Mouse (Mus musculus) adrenal gland, adult 8-10 months (tissue): ENCODE results near the gene Acot4. TPM values are rescaled to one million over a fixed set of nuclear protein-coding genes. Genes with fewer than 3 reads are reported as not detected.
"Not testable (repeated sequence)": the region's sequence is repeated elsewhere in the genome, so short reads cannot be mapped to it uniquely, and the experiment has no call there.

Experiments
- DNase-seq: peaks from one replicate; pipeline ENCODE4 v3.0.0; 2022
- total RNA-seq, 4 experiments: library from RNA; stranded (reverse); gene quantifications; 2 replicates each; pipeline ENCODE4 v1.2.4; 2022

Acot4 gene
- 1 to 10 TPM in 2 of 4 experiments, under 1 TPM in 2; 0.56 to 3.5 (median 1.7) TPM for total RNA-seq

GRCm38 (mm10) chr12:84038241-84038640 is at the start of gene Acot4:
Gene Acot4 (plus strand): TSS chr12:84038379.
- peak; percentile 24 for DNase-seq

GRCm38 (mm10) chr12:83988483-83988882 is 49.7 kb upstream of the Acot4 start:
- no peak for DNase-seq

GRCm38 (mm10) chr12:83989378-83989777 is 48.8 kb upstream of the Acot4 start:
- DNase-seq, result no peak

DNA sequence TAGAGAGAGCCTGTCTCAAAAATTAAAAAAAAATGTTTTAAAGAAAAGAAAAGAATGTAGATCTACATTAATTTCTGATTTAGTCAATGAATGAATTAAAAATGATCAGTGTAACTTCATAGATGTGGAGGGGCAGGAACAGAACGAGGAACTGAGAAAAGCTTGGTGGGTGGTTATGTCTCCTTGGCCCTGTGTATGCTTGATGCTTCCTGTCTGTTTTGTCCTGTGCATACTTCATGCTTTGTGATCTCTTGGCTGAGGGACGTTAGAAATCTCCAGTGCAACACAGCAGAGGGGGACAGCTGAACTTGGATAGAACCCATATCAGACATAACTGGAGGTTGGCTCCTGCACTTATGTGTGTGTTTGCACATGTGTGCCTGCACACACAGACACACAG is 41.0 kb upstream of the Acot4 start:
- no peak for DNase-seq

DNA sequence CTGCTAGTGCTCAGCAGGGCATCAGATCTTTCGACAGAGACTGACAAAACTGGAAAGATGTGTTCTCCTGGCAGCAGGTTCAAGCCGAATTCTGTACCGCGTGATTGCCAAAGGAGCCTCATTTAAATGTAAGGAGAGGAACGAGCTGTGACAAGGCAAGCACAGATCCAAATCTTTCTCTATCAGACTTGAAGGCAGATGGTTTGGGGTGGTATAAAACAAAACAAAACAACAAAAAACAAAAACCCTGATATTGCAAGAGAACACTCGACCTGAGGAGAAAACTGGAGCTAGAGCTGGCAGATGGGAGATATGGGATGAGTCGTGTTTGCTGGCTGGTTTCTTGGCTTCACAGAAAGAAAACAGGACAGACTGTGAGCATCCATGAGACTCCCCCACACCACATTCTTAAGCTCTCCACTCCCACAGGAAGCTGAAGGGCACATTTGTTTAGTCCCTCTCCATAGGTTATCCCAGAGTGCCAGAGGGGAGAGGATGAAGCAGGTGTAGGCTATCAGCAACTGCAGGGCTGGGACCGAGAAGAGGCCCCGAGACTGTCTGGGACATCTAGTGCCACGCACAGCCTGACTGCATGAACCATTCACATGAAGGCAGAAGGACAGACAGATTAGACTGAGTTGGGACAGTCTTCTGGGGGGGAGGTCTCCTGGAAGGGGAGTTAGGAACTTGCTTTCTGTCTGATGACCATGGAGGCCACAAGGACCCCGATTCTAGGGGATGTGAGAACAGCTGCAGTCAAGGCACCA is 39.7 kb upstream of the Acot4 start:
- no peak for DNase-seq

- DNase-seq, result peak; percentile 39
These were observed 38.9 kb upstream of the Acot4 start for GRCm38 (mm10) chr12:83999237-83999636.

- DNase-seq, result no peak
These were observed 37.8 kb upstream of the Acot4 start for GRCm38 (mm10) chr12:84000418-84000817.

DNA sequence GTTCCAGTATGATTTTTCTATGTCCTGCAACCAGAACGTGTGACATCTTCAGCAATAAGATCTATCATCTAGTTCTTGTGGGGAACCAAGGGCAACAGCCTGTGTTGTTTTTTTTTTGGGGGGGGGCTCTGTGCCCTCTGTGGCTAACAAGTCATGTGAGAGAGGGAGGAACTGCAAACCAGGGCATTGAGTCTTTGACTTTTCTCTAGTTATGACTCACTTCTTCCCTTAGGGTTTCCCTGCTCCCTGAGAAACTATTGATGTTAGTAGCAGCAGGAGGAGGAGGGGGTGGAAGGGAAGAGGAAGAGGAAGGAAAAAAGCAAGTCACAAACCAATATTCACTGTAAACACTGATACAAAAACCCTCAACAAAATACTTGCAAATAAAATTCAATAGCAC is 34.3 kb upstream of the Acot4 start:
- DNase-seq, result no peak

DNA sequence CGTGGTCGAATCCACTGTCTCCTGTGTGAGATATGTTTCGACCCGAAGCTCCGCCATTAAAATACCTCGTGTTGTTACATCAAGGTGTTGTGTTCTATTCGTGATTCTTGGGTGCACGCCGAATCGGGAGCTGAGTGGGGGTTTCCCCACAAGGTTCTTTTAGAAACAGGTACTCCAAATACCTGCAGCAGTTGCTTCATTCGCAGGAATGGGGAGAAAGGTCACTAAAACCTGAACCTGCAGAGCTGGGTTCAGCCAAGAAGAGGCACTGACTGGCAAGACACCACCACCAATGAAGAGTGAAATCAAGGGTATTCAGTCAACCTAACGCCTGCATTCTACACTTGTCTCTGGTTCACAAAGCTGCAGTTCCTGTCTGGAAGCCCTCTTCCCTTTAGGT is 29.9 kb upstream of the Acot4 start:
- DNase-seq, result no peak

- no peak for DNase-seq
These were observed 29.4 kb upstream of the Acot4 start for GRCm38 (mm10) chr12:84008729-84009128.

- peak; percentile 30 for DNase-seq
These were observed 28.8 kb upstream of the Acot4 start, which contains the start of gene Acot1 for GRCm38 (mm10) chr12:84009171-84009965. Gene Acot1 (plus strand): TSS chr12:84009490.

DNA sequence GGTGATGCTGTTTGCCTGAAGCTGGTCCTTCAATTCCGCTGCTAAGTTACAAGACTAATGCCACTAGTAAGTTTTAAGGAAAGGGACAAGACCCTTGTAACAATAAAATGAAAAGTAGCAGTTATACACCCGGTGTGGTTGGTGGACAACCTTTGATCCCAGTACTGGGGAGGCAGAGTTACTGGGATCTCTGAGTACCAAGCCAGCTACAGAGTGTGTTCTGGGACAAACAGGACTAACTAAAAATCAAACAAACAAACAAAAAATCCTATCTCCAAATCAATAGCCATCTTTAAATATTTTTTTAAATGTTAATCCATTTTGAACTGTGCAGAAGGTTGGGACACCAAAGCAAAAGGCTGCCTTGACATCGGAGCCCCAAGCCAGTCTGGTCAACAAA is 28.0 kb upstream of the Acot4 start:
- DNase-seq, result no peak

DNA sequence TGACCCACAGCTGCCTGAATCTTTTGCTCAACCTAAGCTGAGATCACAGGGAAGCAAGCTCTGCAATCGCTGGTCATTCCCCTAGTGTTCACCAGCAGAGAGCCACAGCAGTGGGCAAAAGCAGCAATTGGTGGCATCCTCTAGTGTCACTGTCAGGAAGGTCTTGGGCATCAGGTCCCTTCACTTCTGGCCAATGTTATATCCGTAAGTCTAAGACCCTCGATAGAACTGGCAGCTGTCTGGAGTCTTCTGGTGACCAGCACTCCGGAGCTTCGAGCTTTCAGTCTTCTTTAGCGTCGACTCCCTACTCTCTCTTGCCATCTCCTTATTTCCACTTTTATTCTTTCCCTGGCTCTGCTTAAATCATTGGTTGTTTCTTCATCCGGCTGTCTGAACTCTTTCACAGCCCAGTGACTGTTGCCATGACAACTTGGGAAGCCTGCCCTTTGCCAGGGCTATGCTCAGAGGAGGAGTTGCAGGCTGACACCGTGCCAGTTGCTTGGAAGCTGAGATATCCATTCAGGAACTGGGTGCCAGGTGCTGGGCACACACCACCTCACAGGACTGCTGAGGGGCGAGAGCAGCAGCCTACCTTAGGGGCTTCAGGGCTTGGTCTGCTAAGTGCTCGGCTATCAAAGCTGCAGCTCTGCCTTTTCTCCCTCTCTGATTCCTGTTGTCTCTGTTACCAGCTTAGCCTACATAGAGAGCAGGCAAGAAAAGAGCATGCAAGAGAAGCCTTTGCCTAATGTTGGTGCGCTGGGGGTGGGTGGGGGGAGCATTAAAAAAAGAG is 26.7 kb upstream of the Acot4 start:
- DNase-seq, result peak; percentile 78

GRCm38 (mm10) chr12:84013130-84013529 is 25.0 kb upstream of the Acot4 start:
- DNase-seq, result no peak

- DNase-seq, result no peak
These were observed 24.5 kb upstream of the Acot4 start for GRCm38 (mm10) chr12:84013701-84014100.

DNA sequence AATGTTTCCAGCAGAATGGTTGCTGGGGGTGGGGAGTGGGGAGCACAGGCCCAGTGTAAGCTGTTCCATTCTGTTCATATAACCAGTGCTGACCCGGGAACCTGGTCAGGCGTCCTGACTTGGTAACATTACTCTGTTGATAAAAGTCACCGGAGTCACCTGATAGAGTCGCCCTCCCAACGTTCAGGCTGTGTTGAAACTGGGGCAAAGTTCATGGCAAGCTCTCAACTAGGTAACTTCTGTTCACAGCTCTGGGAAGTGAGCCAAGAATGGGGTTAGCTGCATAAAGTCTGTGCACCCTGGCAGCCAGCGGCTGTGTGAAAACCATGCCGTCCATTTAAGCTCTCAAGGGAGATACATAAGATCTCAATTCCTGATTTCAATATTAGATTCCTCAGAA is 17.7 kb upstream of the Acot4 start:
- peak; percentile 61 for DNase-seq

- DNase-seq, result not testable (repeated sequence)
These were observed 15.9 kb upstream of the Acot4 start for GRCm38 (mm10) chr12:84022266-84022665.

- no peak for DNase-seq
These were observed 15.0 kb upstream of the Acot4 start for GRCm38 (mm10) chr12:84023052-84023745.

DNA sequence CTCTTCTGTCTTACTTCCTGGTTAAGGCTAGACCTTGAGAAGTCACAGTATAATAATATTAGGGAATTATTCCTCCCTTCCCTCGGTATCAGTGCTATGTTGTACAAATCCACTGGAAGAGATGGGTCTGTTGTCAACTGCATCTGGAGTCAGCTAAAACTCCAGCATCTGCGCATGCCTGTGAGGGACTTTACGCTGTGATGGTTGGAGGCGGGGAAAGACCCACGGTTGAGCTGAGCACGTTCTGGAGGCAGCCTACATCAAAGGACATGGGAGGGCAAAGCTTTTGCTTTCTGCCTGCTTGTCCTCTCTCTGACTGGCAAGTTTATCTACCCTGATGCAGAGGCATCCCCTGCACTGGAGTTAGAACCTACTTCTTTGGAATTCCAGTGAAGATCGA is 12.3 kb upstream of the Acot4 start:
- DNase-seq, result no peak

DNA sequence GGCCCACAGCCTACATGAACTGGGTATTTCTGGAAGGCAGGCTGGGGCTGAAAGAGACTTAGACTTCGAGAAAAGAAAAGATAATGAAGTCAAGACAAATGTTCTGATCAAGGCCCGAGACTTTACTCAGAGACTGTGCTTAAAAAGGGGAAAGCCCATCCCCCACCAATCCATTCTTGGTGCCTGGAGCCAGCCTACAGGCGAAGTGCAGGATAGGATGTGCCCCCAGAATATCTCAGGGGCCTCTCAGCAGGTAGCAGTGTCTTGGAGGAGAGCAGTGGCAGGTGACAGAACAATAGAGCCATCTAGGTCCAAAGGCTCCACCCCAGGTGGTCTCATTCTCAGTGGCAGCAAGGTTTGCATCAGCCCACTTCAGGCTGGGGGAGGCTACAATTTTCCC is 9.9 kb upstream of the Acot4 start:
- not testable (repeated sequence) for DNase-seq

DNA sequence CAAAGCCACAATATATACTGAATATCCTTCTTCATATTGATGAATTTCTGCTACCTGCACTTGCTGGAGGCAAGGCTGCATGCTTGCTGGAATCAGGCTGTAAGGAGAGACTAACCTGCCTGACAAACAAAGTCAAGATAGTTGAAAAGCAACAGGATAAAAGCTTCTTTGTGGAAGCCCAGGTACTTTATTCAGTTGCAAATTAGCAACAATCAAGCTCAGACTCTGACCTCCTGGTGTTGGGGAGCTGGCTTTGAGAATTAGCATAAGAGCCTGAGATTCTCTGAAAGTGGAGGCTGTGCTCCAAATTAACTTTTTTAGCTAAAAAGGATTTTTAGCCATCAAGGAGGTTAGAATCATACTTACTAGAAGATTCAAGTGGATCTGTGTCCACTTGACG is 9.1 kb upstream of the Acot4 start:
- not testable (repeated sequence) for DNase-seq

- peak; percentile 65 for DNase-seq
These were observed 7.4 kb upstream of the Acot4 start for GRCm38 (mm10) chr12:84030659-84031332.
